10 mouse cellular contexts compared by ENCODE assay signal in the genomic region with DNA sequence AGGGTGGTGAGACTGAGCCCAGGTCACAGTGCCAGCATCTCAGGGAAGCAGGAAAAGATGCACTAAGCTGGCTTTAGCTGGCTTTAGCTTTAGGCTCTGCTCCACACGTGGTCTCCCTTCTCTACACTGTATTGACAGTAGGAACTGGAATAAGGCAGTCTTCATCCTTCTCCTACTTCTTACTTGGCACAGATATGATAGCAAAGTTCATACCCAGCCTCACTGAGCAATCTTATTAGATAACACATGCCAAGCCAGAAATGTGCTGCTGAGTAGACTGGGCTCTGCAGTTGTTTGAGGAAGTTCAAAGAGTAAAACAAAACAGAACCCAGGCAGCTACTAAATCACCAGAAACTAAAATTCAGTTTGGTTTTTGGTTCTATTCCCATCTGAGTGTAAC. TPM values are rescaled to one million over a fixed set of nuclear protein-coding genes. Genes with fewer than 3 reads are reported as not detected.
DNase-seq lines count a peak whose midpoint lies in the region; ATAC-seq and TF ChIP-seq lines count a peak whose summit lies in the region.
"Had no signal": no experiment of that assay in that cellular context is flagged by ENCODE, and none has a peak within 500 bp of the region (broad histone marks: within the 10 kb centered on the region; RNA-seq: fewer than 3 reads in every experiment).

No protein-coding gene starts in this region.

- no peak overlapping the region for H3K9ac ChIP-seq in lung, embryonic 14.5 days
- H3K9ac ChIP-seq in hindbrain, embryonic 15.5 days = no peak overlapping the region
- 0 out of 2 replicates have a peak overlapping the region, but pooled peaks have one; percentile 12 for H3K9ac ChIP-seq in neural tube, embryonic 14.5 days (replicated peaks; ENCODE audit: low read depth, low read length)
- H3K9ac ChIP-seq: neural tube, embryonic 12.5 days had no signal

- H3K4me3 ChIP-seq in lung, embryonic 14.5 days (ENCODE audit: low read depth, low read length) = no peak overlapping the region
- H3K4me3 ChIP-seq in hindbrain, embryonic 15.5 days = no peak overlapping the region
- H3K4me3 ChIP-seq in neural tube, embryonic 14.5 days (ENCODE audit: low read depth, low read length) = no peak overlapping the region
- H3K4me3 ChIP-seq: neural tube, embryonic 12.5 days had no signal

- peaks cover 18% of the 10 kb centered on the region for H3K36me3 ChIP-seq in lung, embryonic 14.5 days (ENCODE audit: insufficient read depth)
- H3K36me3 ChIP-seq in hindbrain, embryonic 15.5 days = peaks cover 18% of the 10 kb centered on the region
- H3K36me3 ChIP-seq in neural tube, embryonic 14.5 days (ENCODE audit: control insufficient read depth, insufficient read depth, low read length) = peaks cover 6% of the 10 kb centered on the region; the same call in 1 of the 2 replicates

- no peaks in the 10 kb centered on the region for H3K27me3 ChIP-seq in lung, embryonic 14.5 days (ENCODE audit: insufficient read depth, low read length)
- no peaks in the 10 kb centered on the region for H3K27me3 ChIP-seq in hindbrain, embryonic 15.5 days
- no peaks in the 10 kb centered on the region for H3K27me3 ChIP-seq in neural tube, embryonic 14.5 days (ENCODE audit: control insufficient read depth, insufficient read depth, low read length)
- H3K27me3 ChIP-seq: neural tube, embryonic 12.5 days had no signal

- peak overlapping the region; percentile 49 for H3K4me2 ChIP-seq in lung, embryonic 14.5 days
- H3K4me2 ChIP-seq in hindbrain, embryonic 15.5 days = 0 out of 2 replicates have a peak overlapping the region, but pooled peaks have one; percentile 11
- H3K4me2 ChIP-seq in neural tube, embryonic 14.5 days (ENCODE audit: low read depth, low read length) = no peak overlapping the region
- H3K4me2 ChIP-seq: neural tube, embryonic 12.5 days had no signal

- ATAC-seq in lung, embryonic 14.5 days (ENCODE audit: insufficient read depth) = peak; percentile 59; the same call in 1 of the 2 replicates
- 0 out of 2 replicates have a peak, but pooled peaks have one; percentile 13 for ATAC-seq in common myeloid progenitor, adult 5-6 weeks (replicated peaks; ENCODE audit: low read depth, poor library complexity, severe bottlenecking)
- 0 out of 2 replicates have a peak, but pooled peaks have one; percentile 8 for ATAC-seq in hindbrain, embryonic 15.5 days (ENCODE audit: low FRiP score, low read depth)
- peak; percentile 31; the same call in 1 of the 2 replicates for ATAC-seq in neural tube, embryonic 14.5 days (ENCODE audit: low read depth)

- peak; percentile 60 for DNase-seq in lung, embryonic 14.5 days
- no peak for DNase-seq in lung, postnatal 4 days
- no peak for DNase-seq in thymus, postnatal 10 days (ENCODE audit: low spot score in 2 of 2)
- no peak for DNase-seq in urinary bladder, postnatal 10 days (ENCODE audit: low spot score)
- DNase-seq: cerebellum, adult 9-11 months had no signal

- 9% methylated on average over 1 of the region's 1 CpGs for WGBS in lung, embryonic 14.5 days
- WGBS in hindbrain, embryonic 15.5 days = 31% methylated on average over 1 of the region's 1 CpGs
- 53% methylated on average over 1 of the region's 1 CpGs for WGBS in neural tube, embryonic 14.5 days

- H3K9me3 ChIP-seq in lung, embryonic 14.5 days (ENCODE audit: low read depth, low read length) = no peaks in the 10 kb centered on the region
- no peaks in the 10 kb centered on the region for H3K9me3 ChIP-seq in hindbrain, embryonic 15.5 days
- no peaks in the 10 kb centered on the region for H3K9me3 ChIP-seq in neural tube, embryonic 14.5 days (ENCODE audit: control insufficient read depth, low read length)
- H3K9me3 ChIP-seq: neural tube, embryonic 12.5 days had no signal

- peak overlapping the region; percentile 78; the same call in 1 of the 2 replicates for H3K27ac ChIP-seq in lung, embryonic 14.5 days (ENCODE audit: low read depth)
- H3K27ac ChIP-seq in hindbrain, embryonic 15.5 days (replicated peaks) = no peak overlapping the region
- no peak overlapping the region for H3K27ac ChIP-seq in neural tube, embryonic 14.5 days (ENCODE audit: low read depth, low read length)
- H3K27ac ChIP-seq: neural tube, embryonic 12.5 days had no signal

- peaks cover 12% of the 10 kb centered on the region for H3K4me1 ChIP-seq in lung, embryonic 14.5 days (ENCODE audit: insufficient read depth)
- peaks cover 32% of the 10 kb centered on the region for H3K4me1 ChIP-seq in hindbrain, embryonic 15.5 days (replicated peaks)
- peaks cover 18% of the 10 kb centered on the region for H3K4me1 ChIP-seq in neural tube, embryonic 14.5 days (ENCODE audit: control insufficient read depth, insufficient read depth, low read length)

- TF ChIP-seq CTCF in lung, embryonic 14.5 days (IDR thresholded peaks at IDR 0.05; ENCODE audit: low read depth) = no peak

RNA-seq across cellular contexts. Expression of gene Aagab, which starts 11.1 kb away (rescaled TPM):
- 27.3 and 29.1 TPM in 2 replicates for polyA plus RNA-seq in lung, embryonic 14.5 days (2014; fragmentation: Nextera tagmentation; extraction: Ambion mirVana)
- 30.7 and 44.4 TPM in 2 replicates for total RNA-seq in common myeloid progenitor, adult 5-6 weeks (2017)
- polyA plus RNA-seq in hindbrain, embryonic 15.5 days (2015; fragmentation: Nextera tagmentation; extraction: Ambion mirVana) = 61.5 and 64.0 TPM in 2 replicates
- polyA plus RNA-seq in neural tube, embryonic 14.5 days (2014; fragmentation: Nextera tagmentation; extraction: Ambion mirVana) = 51.6 and 65.0 TPM in 2 replicates

RNA-seq across cellular contexts. Expression of gene Iqch, which starts 11.3 kb away (rescaled TPM):
- polyA plus RNA-seq in lung, embryonic 14.5 days (2014; fragmentation: Nextera tagmentation; extraction: Ambion mirVana) = 0.05 and 0.08 TPM in 2 replicates
- total RNA-seq in common myeloid progenitor, adult 5-6 weeks (2017) = 0.09 TPM in 1 of 2 replicates, not detected in the other
- 0.13 and 0.22 TPM in 2 replicates for polyA plus RNA-seq in hindbrain, embryonic 15.5 days (2015; fragmentation: Nextera tagmentation; extraction: Ambion mirVana)
- polyA plus RNA-seq in neural tube, embryonic 14.5 days (2014; fragmentation: Nextera tagmentation; extraction: Ambion mirVana) = 0.16 and 0.28 TPM in 2 replicates
- total RNA-seq: gastrocnemius, adult 18-20 months had no signal

Comparison
In these comparisons a context has a peak if more than half of its experiments do, and no peak if none do; other contexts are left out.
1. ATAC-seq: peak in every context shown above with its lines; median percentile 59 in lung, embryonic 14.5 days; 31 in neural tube, embryonic 14.5 days; 13 in common myeloid progenitor, adult 5-6 weeks; 8 in hindbrain, embryonic 15.5 days.